Comparison of ENCODE assay signal across 7 mouse cellular contexts in genomic region chr10:36791771-36792170, GRCm38 (mm10).
DNase-seq lines count a peak whose midpoint lies in the region; ATAC-seq lines count a peak whose summit lies in the region.

No protein-coding gene starts in this region.

- no peak overlapping the region for H3K27ac ChIP-seq in midbrain, embryonic 14.5 days (replicated peaks; ENCODE audit: low read depth, low read length)

- peak; percentile 14 for DNase-seq in layer of hippocampus, adult 11-12 months (ENCODE audit: low spot score)
- no peak for DNase-seq in layer of hippocampus, postnatal 10 days (ENCODE audit: low spot score in 2 of 2)
- peak; percentile 45 for DNase-seq in Muller cell, postnatal 12 days (ENCODE audit: inconsistent ontology term)
- DNase-seq in embryo, embryonic 11 days = peak; percentile 55
- DNase-seq in midbrain, embryonic 14.5 days = peak; percentile 80
- DNase-seq in thymus, postnatal 4 days = no peak
- no peak for DNase-seq in layer of hippocampus, postnatal 25 days (ENCODE audit: extremely low spot score in 1 of 2, low spot score in 1 of 2)

- H3K4me1 ChIP-seq in midbrain, embryonic 14.5 days (ENCODE audit: control insufficient read depth, insufficient read depth, low read length) = no peaks in the 10 kb centered on the region

- no peaks in the 10 kb centered on the region for H3K27me3 ChIP-seq in midbrain, embryonic 14.5 days (ENCODE audit: control insufficient read depth, insufficient read depth, low read length)

- no peaks in the 10 kb centered on the region for H3K36me3 ChIP-seq in midbrain, embryonic 14.5 days (ENCODE audit: control insufficient read depth, insufficient read depth, low read length)

- no peak overlapping the region for H3K4me2 ChIP-seq in midbrain, embryonic 14.5 days (ENCODE audit: low read length)

- 46% methylated on average over 2 of the region's 2 CpGs for WGBS in midbrain, embryonic 14.5 days

- peak; percentile 64; the same call in 1 of the 2 replicates for ATAC-seq in midbrain, embryonic 14.5 days (ENCODE audit: low FRiP score, low TSS enrichment)

- no peak overlapping the region for H3K9ac ChIP-seq in midbrain, embryonic 14.5 days (replicated peaks; ENCODE audit: low read length)

- H3K9me3 ChIP-seq in midbrain, embryonic 14.5 days (ENCODE audit: control insufficient read depth, low read length) = no peaks in the 10 kb centered on the region

- no peak overlapping the region for H3K4me3 ChIP-seq in midbrain, embryonic 14.5 days (replicated peaks; ENCODE audit: low read depth, low read length)

Comparison
In these comparisons a context has a peak if more than half of its experiments do, and no peak if none do; other contexts are left out.
1. DNase-seq: peak in layer of hippocampus, adult 11-12 months (single experiment), Muller cell, postnatal 12 days (single experiment), embryo, embryonic 11 days (single experiment) and midbrain, embryonic 14.5 days (single experiment); none in layer of hippocampus, postnatal 10 days (0 of 2), thymus, postnatal 4 days (single experiment) and layer of hippocampus, postnatal 25 days (0 of 2).